Mouse (Mus musculus): ENCODE data around the gene Kif2c. TPM values are rescaled to one million over a fixed set of nuclear protein-coding genes. Genes with fewer than 3 reads are reported as not detected.

Kif2c gene
- total and polyA plus RNA-seq, 3 experiments, result 32.6 to 45.1 TPM; not detected in 1

DNA sequence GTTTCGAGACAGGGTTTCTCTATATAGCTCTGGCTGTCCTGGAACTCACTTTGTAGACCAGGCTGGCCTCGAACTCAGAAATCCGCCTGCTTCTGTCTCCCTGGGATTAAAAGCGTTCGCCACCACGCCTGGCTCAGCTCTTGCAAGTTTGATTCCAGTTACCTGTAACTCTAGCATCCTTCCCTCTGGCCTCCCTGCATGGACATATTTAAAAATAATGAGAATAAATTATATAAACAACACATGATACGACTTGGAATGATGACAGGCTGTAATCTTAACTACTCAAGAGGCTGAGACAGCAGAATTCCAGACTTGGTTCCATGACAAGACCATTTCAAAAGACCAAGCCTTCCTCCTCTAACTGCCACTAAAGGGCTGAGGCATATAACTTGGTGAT is 8.2 kb upstream of the Kif2c start:
- Histone ChIP-seq H3K36me3 (ENCODE audit: control insufficient read depth in 1 of 2, insufficient read depth in 2 of 2, low read length in 2 of 2) (peaks cover 0 to 2% of the 10 kb centered on the region in 2 experiments; a peak in 2 of 4 replicates), H3K4me3 (ENCODE audit: control insufficient read depth in 1 of 2, insufficient read depth in 1 of 2, low read depth in 2 of 2, low read length in 2 of 2) (no peak overlapping the region), H3K27me3 (ENCODE audit: control insufficient read depth in 1 of 2, insufficient read depth in 2 of 2, low read length in 2 of 2) (no peaks in the 10 kb centered on the region), H3K9me3 (replicated peaks; ENCODE audit: insufficient read depth, low read length) (no peaks in the 10 kb centered on the region), H3K4me1 (ENCODE audit: control insufficient read depth in 1 of 2, insufficient read depth in 2 of 2, low read length in 2 of 2) (peaks cover 0 to 8% of the 10 kb centered on the region in 2 experiments; a peak in 2 of 4 replicates), H3K9ac (ENCODE audit: control insufficient read depth, low read depth, low read length, poor library complexity, severe bottlenecking) (no peak overlapping the region), H3K27ac (ENCODE audit: control insufficient read depth, low read depth, low read length) (no peak overlapping the region), H3K79me2 (ENCODE audit: control insufficient read depth, insufficient read depth, low read length, poor library complexity) (no peaks in the 10 kb centered on the region; the same call in 1 of the 2 replicates)
- DNase-seq (ENCODE audit: low read depth, low spot score), result no peak
- peak in 1 of 2 experiments; percentile 57; a peak in 3 of 4 replicates for TF ChIP-seq POLR2A (IDR thresholded peaks at IDR 0.05; ENCODE audit: control insufficient read depth in 1 of 2, insufficient read depth in 1 of 2, low read depth in 1 of 2, low read length in 2 of 2, poor library complexity in 1 of 2)
- no peak for TF ChIP-seq MEF2A (IDR thresholded peaks at IDR 0.05; ENCODE audit: extremely low read depth, insufficient replicate concordance, low read depth, low read length, poor library complexity, severe bottlenecking)

DNA sequence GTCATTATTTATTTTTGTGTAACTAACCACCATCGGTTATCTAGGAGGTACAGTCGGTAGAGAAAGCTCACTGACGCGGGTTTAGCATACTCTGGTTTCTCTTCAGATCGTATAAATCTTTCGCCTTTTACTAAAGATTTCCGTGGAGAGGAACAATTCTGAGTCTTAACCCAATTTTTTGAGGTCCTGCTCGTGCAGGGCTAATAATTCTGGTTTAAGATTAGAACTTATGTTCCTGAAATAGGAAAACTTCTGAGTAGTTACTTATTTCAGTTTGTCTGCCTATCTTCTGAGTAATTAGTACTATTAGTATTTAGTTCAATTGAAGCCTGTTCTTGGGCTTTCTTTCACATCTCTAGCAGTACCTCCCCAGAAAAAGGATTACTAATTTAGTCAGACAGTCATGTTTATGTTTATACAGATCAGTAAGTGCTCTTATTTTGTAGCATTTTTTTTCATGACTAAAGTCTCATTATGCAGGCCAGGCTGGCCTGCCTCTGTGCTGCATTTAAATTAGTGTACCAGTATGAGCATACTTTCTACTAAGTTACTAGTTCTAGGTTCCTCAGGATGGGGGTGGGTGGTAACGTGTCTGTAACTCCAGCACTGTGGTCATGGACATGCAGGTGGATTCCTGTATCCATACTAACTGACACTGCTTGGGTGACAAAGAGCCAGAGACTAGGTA is 7.6 kb upstream of the Kif2c start:
- Histone ChIP-seq H3K36me3 (ENCODE audit: control insufficient read depth in 1 of 2, insufficient read depth in 2 of 2, low read length in 2 of 2) (peaks cover 0 to 2% of the 10 kb centered on the region in 2 experiments; a peak in 2 of 4 replicates), H3K27ac (ENCODE audit: control insufficient read depth, low read depth, low read length) (peak overlapping the region; percentile 91), H3K79me2 (ENCODE audit: control insufficient read depth, insufficient read depth, low read length, poor library complexity) (no peaks in the 10 kb centered on the region; the same call in 1 of the 2 replicates), H3K9ac (ENCODE audit: control insufficient read depth, low read depth, low read length, poor library complexity, severe bottlenecking) (peak overlapping the region; percentile 57), H3K9me3 (replicated peaks; ENCODE audit: insufficient read depth, low read length) (no peaks in the 10 kb centered on the region), H3K27me3 (ENCODE audit: control insufficient read depth in 1 of 2, insufficient read depth in 2 of 2, low read length in 2 of 2) (no peaks in the 10 kb centered on the region), H3K4me3 (ENCODE audit: control insufficient read depth in 1 of 2, insufficient read depth in 1 of 2, low read depth in 2 of 2, low read length in 2 of 2) (no peak overlapping the region), H3K4me1 (ENCODE audit: control insufficient read depth in 1 of 2, insufficient read depth in 2 of 2, low read length in 2 of 2) (peaks cover 0 to 11% of the 10 kb centered on the region in 2 experiments; a peak in 2 of 4 replicates)
- DNase-seq (ENCODE audit: low read depth, low spot score), result peak; percentile 96
- peak; percentile 98 to 100 for TF ChIP-seq POLR2A (IDR thresholded peaks at IDR 0.05; ENCODE audit: control insufficient read depth in 1 of 2, insufficient read depth in 1 of 2, low read depth in 1 of 2, low read length in 2 of 2, poor library complexity in 1 of 2)
- TF ChIP-seq POLR2AphosphoS5 (IDR thresholded peaks at IDR 0.05; ENCODE audit: borderline replicate concordance, low read depth, low read length), result peak; percentile 100
- no peak for TF ChIP-seq E2F4 (IDR thresholded peaks at IDR 0.05; ENCODE audit: borderline replicate concordance, low read depth, low read length)
- TF ChIP-seq MAZ (IDR thresholded peaks at IDR 0.05; ENCODE audit: low read depth, low read length), result no peak
- peak; percentile 99 for TF ChIP-seq TBP (IDR thresholded peaks at IDR 0.05; ENCODE audit: low read depth, low read length)

DNA sequence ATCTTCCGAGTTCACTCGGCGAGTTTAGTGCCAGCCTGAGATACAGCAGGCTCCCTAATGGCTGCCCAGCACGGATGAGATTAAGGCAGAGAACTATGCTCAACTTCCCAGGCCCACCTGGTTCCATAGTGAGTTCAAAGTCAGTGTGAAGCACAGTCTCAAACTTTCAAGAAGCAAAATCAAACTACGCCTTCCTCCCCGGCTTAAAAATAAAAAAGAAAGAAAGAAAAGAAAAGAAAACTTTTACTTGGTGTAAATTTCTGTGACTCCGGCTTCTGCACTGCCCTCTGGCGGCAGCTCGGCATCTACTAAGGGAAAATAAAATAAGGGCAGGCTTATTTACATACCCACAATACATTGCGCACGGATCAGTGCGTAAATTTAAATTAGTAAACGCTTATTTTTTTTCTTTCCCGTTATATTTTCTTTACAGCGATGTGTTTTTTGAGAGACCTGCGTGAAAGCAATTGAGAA is 7.0 kb upstream of the Kif2c start:
- Histone ChIP-seq H3K9me3 (replicated peaks; ENCODE audit: insufficient read depth, low read length) (no peaks in the 10 kb centered on the region), H3K4me3 (ENCODE audit: control insufficient read depth in 1 of 2, insufficient read depth in 1 of 2, low read depth in 2 of 2, low read length in 2 of 2) (peak overlapping the region; percentile 55 to 58), H3K79me2 (ENCODE audit: control insufficient read depth, insufficient read depth, low read length, poor library complexity) (no peaks in the 10 kb centered on the region; the same call in 1 of the 2 replicates), H3K9ac (ENCODE audit: control insufficient read depth, low read depth, low read length, poor library complexity, severe bottlenecking) (peak overlapping the region; percentile 82), H3K27me3 (ENCODE audit: control insufficient read depth in 1 of 2, insufficient read depth in 2 of 2, low read length in 2 of 2) (no peaks in the 10 kb centered on the region), H3K27ac (ENCODE audit: control insufficient read depth, low read depth, low read length) (peak overlapping the region; percentile 91), H3K36me3 (ENCODE audit: control insufficient read depth in 1 of 2, insufficient read depth in 2 of 2, low read length in 2 of 2) (peaks cover 0 to 5% of the 10 kb centered on the region in 2 experiments; a peak in 2 of 4 replicates), H3K4me1 (ENCODE audit: control insufficient read depth in 1 of 2, insufficient read depth in 2 of 2, low read length in 2 of 2) (peaks cover 0 to 14% of the 10 kb centered on the region in 2 experiments; a peak in 2 of 4 replicates)
- peak; percentile 93 for DNase-seq (ENCODE audit: low read depth, low spot score)
- TF ChIP-seq POLR2A (IDR thresholded peaks at IDR 0.05; ENCODE audit: control insufficient read depth in 1 of 2, insufficient read depth in 1 of 2, low read depth in 1 of 2, low read length in 2 of 2, poor library complexity in 1 of 2) (peak in 1 of 2 experiments; percentile 20; a peak in 1 of 4 replicates), ZNF384 (IDR thresholded peaks at IDR 0.05; ENCODE audit: low read depth, low read length) (no peak), MAX (IDR thresholded peaks at IDR 0.05; ENCODE audit: low read length) (no peak), CTCF (IDR thresholded peaks at IDR 0.05 in 2 of 3, conservative IDR thresholded peaks at IDR 0.05 in 1 of 3; ENCODE audit: control insufficient read depth in 1 of 3, insufficient read depth in 1 of 3, low read depth in 2 of 3, low read length in 3 of 3, poor library complexity in 1 of 3, severe bottlenecking in 1 of 3) (peak in 2 of 3 experiments; percentile 68 to 87; a peak in 4 of 6 replicates), MAZ (IDR thresholded peaks at IDR 0.05; ENCODE audit: low read depth, low read length) (no peak), JUND (IDR thresholded peaks at IDR 0.05; ENCODE audit: low read depth, low read length) (no peak), USF2 (IDR thresholded peaks at IDR 0.05; ENCODE audit: borderline replicate concordance in 1 of 2, insufficient read depth in 1 of 2, low read depth in 1 of 2, low read length in 2 of 2) (no peak)
